Mouse (Mus musculus) liver, adult 2 months (tissue): ENCODE data around the gene Gdpd3. TPM values are rescaled to one million over a fixed set of nuclear protein-coding genes. Genes with fewer than 3 reads are reported as not detected.

Source experiments
- DNase-seq: peaks from one replicate; pipeline ENCODE4 v3.0.0-alpha.2; 2011; ENCODE audit warnings: low read depth, low spot score; ENCODE audit errors: extremely low read depth
- H3K27ac ChIP-seq: fragments of 200-500 bp; replicated peaks from 2 replicates; pipeline ENCODE4 v1.5.1; 2012; ENCODE audit warnings: low read depth, mild to moderate bottlenecking, control low read depth, inconsistent platforms, low read length; ENCODE audit not compliant: insufficient read depth
- H3K27me3 ChIP-seq: fragments of 200-500 bp; 2 replicates; pipeline ENCODE4 v1.6.1; 2012; ENCODE audit warnings: mild to moderate bottlenecking, moderate library complexity, low read length, inconsistent platforms; ENCODE audit not compliant: control insufficient read depth, insufficient read depth
- H3K36me3 ChIP-seq: fragments of 200-500 bp; 2 replicates; pipeline ENCODE4 v1.6.1; 2012; ENCODE audit warnings: low read length, inconsistent platforms; ENCODE audit not compliant: control insufficient read depth, insufficient read depth
- H3K4me1 ChIP-seq: fragments of 200-500 bp; 2 replicates; pipeline ENCODE4 v1.6.1; 2011; ENCODE audit warnings: low read length; ENCODE audit not compliant: control insufficient read depth, insufficient read depth
- H3K4me3 ChIP-seq: fragments of 200-500 bp; 2 replicates; pipeline ENCODE4 v1.5.1; 2011; ENCODE audit warnings: low read depth, mild to moderate bottlenecking, control low read depth, low read length, moderate library complexity; ENCODE audit not compliant: insufficient read depth
- H3K79me2 ChIP-seq: fragments of 200-500 bp; 2 replicates; pipeline ENCODE4 v1.6.1; 2012; ENCODE audit warnings: inconsistent platforms, mild to moderate bottlenecking, low read length, moderate library complexity; ENCODE audit not compliant: control insufficient read depth, insufficient read depth
- H3K9ac ChIP-seq: fragments of 200-500 bp; 2 replicates; pipeline ENCODE4 v1.6.1; 2012; ENCODE audit warnings: low read depth, mild to moderate bottlenecking, control low read depth, inconsistent platforms, low read length
- CTCF ChIP-seq: fragments of 200-500 bp; IDR thresholded peaks from 2 replicates; pipeline ENCODE4 v1.5.1; 2011; ENCODE audit warnings: low read depth, low read length, control low read depth
- POLR2A ChIP-seq: fragments of 200-500 bp; IDR thresholded peaks from 2 replicates; pipeline ENCODE4 v1.6.1; 2011; ENCODE audit warnings: low read length, control low read depth; ENCODE audit not compliant: insufficient read depth; ENCODE audit errors: extremely low read depth
- WGBS: fragments of 180-500 bp; shearing (Covaris S2); methylation state at CpG from one replicate; pipeline ENCODE4 v1.1.7; 2018; 5-methylcytosine and 5-hydroxymethylcytosine counted together
- polyA plus RNA-seq: library from polyadenylated mRNA; depleted of rRNA; stranded (reverse); fragments of >200 nt; gene quantifications from 2 replicates; pipeline ENCODE4 v1.2.3, GENCODE M21; 2012
- total RNA-seq: library from RNA; depleted of rRNA; stranded (reverse); fragments of >200 nt; gene quantifications from 2 replicates; pipeline ENCODE4 v1.2.3, GENCODE M21; 2014

Gdpd3 gene
- total and polyA plus RNA-seq, 2 experiments = 0.46 to 8.0 TPM

DNA sequence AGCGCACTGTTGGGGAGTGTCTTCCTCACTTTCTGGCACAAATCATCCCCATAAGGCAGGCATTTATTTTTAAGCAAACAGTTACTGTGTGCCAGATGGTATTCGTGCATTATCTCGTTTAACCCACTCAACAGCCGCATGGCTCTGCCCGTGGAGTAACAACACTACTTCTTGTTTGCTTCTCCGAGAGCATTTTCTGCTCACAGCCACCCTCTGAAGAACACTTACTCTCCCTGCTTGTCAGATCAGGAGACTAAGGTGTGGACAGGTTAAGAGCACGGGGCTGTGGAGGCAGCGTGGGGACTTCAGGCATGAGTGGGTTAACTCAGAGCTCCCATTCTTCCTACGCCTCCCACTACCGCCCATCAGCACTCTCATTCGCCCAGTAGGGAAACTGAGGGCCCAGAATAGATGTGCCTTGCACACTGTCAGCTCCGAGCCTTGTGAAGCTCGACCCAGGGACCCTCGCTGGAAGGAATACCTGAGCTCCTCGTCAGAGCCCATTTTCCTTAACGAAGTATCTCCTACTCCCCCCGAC lies 3.6 kb upstream of the Gdpd3 start:
- H3K4me1 ChIP-seq = peaks cover 3% of the 10 kb centered on the region; the same call in 1 of the 2 replicates
- H3K27ac ChIP-seq = no peak overlapping the region

DNA sequence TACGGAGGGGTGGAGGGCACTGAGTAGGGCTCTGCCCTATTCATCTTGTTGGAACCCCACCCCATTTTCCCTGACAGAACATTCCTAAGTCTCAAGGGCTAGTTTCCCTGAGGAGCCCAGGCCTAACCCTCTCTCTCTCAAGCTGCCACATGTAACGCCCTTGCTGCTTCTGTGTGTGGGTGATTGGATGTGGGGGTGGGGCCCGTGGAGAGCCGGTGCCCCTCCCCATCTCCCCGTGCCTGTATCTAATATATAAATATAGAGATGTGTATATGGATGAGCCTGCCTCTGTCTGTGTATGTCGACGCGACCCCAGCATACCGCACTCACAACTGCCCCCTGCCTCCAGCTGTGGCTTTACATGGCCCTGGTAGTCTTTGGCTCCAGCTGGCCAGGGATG lies 594 bp upstream of the Gdpd3 start:
- H3K27ac ChIP-seq = no peak overlapping the region
- H3K4me1 ChIP-seq = peaks cover 2% of the 10 kb centered on the region; the same call in 1 of the 2 replicates
- H3K27me3 ChIP-seq = no peaks in the 10 kb centered on the region
- H3K4me3 ChIP-seq = no peak overlapping the region
- no peak for DNase-seq
- WGBS = 96% methylated on average over 9 of the region's 9 CpGs
- peaks cover 2% of the 10 kb centered on the region; the same call in 1 of the 2 replicates for H3K36me3 ChIP-seq
- no peaks in the 10 kb centered on the region for H3K79me2 ChIP-seq
- TF ChIP-seq CTCF = no peak
- TF ChIP-seq POLR2A = no peak
- H3K9ac ChIP-seq = no peak overlapping the region

More for the DNA sequence above, 3.6 kb upstream of the Gdpd3 start:
- H3K36me3 ChIP-seq = no peaks in the 10 kb centered on the region; the same call in 1 of the 2 replicates
- H3K27me3 ChIP-seq = no peaks in the 10 kb centered on the region
- 87% methylated on average over 17 of the region's 17 CpGs for WGBS
- TF ChIP-seq CTCF = no peak
- no peak for TF ChIP-seq POLR2A
- peaks cover 3% of the 10 kb centered on the region; the same call in 1 of the 2 replicates for H3K79me2 ChIP-seq
- no peak for DNase-seq
- H3K4me3 ChIP-seq = no peak overlapping the region
- no peak overlapping the region for H3K9ac ChIP-seq

DNA sequence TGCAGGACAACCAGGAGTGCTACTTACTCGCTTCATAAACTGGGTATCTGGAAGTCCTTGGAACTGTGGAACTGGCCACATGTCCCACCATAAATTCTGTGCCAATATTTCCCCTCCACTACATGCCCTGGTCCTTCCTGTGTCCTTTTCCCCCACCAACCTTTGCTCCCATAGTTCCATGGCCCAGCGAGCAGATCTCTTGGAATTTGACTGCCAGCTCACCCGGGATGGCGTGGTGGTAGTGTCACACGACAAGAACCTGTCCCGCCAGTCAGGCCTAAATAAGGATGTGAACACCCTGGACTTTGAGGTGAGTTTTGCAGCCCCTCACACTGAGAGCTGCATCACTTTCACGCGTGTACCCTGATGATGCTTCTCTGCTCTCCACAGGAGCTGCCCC lies 867 bp downstream of the Gdpd3 start:
- H3K36me3 ChIP-seq = peaks cover 2% of the 10 kb centered on the region; the same call in 1 of the 2 replicates
- 87% methylated on average over 8 of the region's 8 CpGs for WGBS
- no peak overlapping the region for H3K4me3 ChIP-seq
- no peak for TF ChIP-seq POLR2A
- TF ChIP-seq CTCF = no peak
- no peak for DNase-seq
- no peak overlapping the region for H3K27ac ChIP-seq
- H3K4me1 ChIP-seq = no peaks in the 10 kb centered on the region
- no peaks in the 10 kb centered on the region for H3K27me3 ChIP-seq
- H3K79me2 ChIP-seq = no peaks in the 10 kb centered on the region
- no peak overlapping the region for H3K9ac ChIP-seq

DNA sequence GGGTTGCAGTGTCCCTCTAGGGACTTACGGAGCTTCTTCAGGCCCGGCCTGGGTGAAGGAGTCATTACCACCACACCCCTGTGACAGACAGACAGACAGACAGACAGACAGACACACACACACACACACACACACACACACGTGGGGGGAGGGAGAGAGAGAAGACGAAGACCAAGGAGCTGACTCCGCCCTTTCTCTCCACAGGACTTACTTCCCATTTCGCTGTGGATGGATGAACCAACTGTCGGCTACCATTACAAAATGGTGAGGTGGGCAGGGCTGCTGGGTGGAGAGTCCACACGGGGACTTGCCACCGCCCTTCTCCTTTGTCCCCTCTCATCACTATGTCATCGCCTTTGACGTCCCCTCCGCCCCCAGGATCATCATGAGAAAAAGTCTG lies 4.7 kb downstream of the Gdpd3 start:
- peaks cover 2% of the 10 kb centered on the region; the same call in 1 of the 2 replicates for H3K36me3 ChIP-seq
- no peak overlapping the region for H3K4me3 ChIP-seq
- WGBS = 93% methylated on average over 12 of the region's 12 CpGs
- H3K27me3 ChIP-seq = no peaks in the 10 kb centered on the region
- peaks cover 3% of the 10 kb centered on the region; the same call in 1 of the 2 replicates for H3K4me1 ChIP-seq
- no peak overlapping the region for H3K27ac ChIP-seq
- no peaks in the 10 kb centered on the region for H3K79me2 ChIP-seq
- no peak for DNase-seq
- H3K9ac ChIP-seq = no peak overlapping the region
- no peak for TF ChIP-seq POLR2A
- TF ChIP-seq CTCF = no peak

DNA sequence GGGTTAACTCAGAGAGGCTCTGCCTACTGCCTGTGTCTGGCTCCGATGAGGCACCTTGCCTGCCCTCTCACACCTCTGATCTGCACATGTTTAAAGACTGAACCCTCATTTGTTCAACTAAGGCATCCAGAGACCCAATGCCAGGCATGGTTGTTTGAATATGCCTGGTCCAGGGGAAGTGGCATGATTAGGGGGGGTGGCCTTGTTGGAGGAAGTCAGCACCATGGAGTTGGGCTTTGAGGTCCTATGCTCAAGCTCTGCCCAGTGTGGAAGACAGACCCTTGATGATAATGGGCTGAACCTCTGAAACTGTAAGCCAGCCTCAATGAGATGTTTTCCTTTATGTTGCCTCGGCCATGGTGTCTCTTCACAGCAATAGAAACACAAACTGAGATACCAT lies 7.2 kb downstream of the Gdpd3 start:
- H3K4me3 ChIP-seq = no peak overlapping the region
- peaks cover 12% of the 10 kb centered on the region for H3K4me1 ChIP-seq
- H3K9ac ChIP-seq = no peak overlapping the region
- H3K36me3 ChIP-seq = no peaks in the 10 kb centered on the region; the same call in 1 of the 2 replicates
- no peak for TF ChIP-seq CTCF
- no peak for TF ChIP-seq POLR2A
- no peak for DNase-seq
- peaks cover 6% of the 10 kb centered on the region; the same call in 1 of the 2 replicates for H3K79me2 ChIP-seq
- no peak overlapping the region for H3K27ac ChIP-seq
- no peaks in the 10 kb centered on the region for H3K27me3 ChIP-seq
- WGBS = 86% methylated on average over 2 of the region's 2 CpGs

DNA sequence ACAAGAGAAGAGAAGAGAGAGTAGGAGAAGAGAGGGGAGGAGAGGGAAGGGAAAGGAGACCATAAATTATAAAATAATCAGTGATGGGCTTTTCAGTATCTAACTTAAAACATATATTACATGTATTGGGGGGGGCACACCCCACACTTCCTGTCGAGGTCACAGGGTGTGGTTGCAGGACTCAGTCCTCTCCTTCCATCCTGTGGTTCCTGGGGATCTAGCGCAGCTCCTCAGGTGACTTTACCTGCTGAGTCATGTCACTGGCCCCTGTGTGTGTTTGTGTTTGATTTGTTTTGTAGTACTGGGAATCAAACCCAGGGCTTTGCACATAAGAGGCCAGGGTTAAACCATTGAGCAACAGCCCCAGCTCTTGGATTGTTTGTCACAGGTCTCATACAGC lies 8.3 kb downstream of the Gdpd3 start:
- 58% methylated on average over 2 of the region's 2 CpGs for WGBS
- no peak for TF ChIP-seq CTCF
- TF ChIP-seq POLR2A = no peak

More for the DNA sequence above, 8.3 kb downstream of the Gdpd3 start:
- H3K36me3 ChIP-seq = no peaks in the 10 kb centered on the region; the same call in 1 of the 2 replicates
- H3K4me1 ChIP-seq = peaks cover 12% of the 10 kb centered on the region
- no peak overlapping the region for H3K27ac ChIP-seq
- H3K9ac ChIP-seq = no peak overlapping the region
- no peak overlapping the region for H3K4me3 ChIP-seq
- peaks cover 6% of the 10 kb centered on the region; the same call in 1 of the 2 replicates for H3K79me2 ChIP-seq
- no peak for DNase-seq
- no peaks in the 10 kb centered on the region for H3K27me3 ChIP-seq
